Mouse (Mus musculus) kidney, adult 2 months (tissue): ENCODE measurements around the gene Drc3.

ENCODE experiments used
- CTCF ChIP-seq: fragments of 200-500 bp; conservative IDR thresholded peaks from 2 replicates; pipeline ENCODE4 v1.5.1; 2011; ENCODE audit warnings: low read depth, mild to moderate bottlenecking, control low read depth, low read length, moderate library complexity, mixed read lengths; ENCODE audit not compliant: insufficient read depth, insufficient read length
- POLR2A ChIP-seq: fragments of 200-500 bp; IDR thresholded peaks from one replicate; pipeline ENCODE4 v1.6.1; 2011; ENCODE audit warnings: low read depth, low read length, control low read depth

GRCm38 (mm10) chr11:60435133-60435532 is 82.0 kb downstream of the Drc3 start:
- TF ChIP-seq POLR2A: no peak
- TF ChIP-seq CTCF: no peak
